Mouse (Mus musculus) frontal cortex, adult (tissue): ENCODE results near the gene Mindy4.

Experiments
- ATAC-seq: cut with Nextera tagmentation; 2 replicates; pipeline ENCODE4 v1.9.2; 2017; ENCODE audit warnings: mild to moderate bottlenecking, moderate library complexity, mixed read lengths; ENCODE audit not compliant: low TSS enrichment

Mindy4 gene

GRCm38 (mm10) chr6:55310179-55310578, 107.0 kb downstream of the Mindy4 start:
- ATAC-seq: no peak

DNA sequence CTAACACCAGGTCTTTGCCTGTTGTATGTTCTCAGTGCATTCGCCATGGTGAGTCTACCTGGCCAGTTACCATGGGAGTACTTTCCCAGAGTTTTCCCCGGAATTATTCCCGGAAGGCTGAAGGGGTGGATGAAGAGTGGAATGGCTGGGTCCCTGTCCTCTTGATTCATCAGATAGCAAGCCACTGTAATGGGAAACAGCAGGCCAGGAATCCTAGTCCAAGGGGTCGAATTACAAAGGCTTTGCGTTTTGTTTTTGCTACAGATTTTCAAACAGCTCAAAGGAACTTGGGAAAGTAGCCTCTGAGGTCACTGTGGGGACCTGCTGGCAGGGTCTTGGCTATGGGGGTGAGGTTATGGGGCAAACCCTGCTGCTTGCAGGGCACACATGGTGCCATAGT, 108.8 kb downstream of the Mindy4 start:
- no peak for ATAC-seq

- ATAC-seq: no peak
Measured at GRCm38 (mm10) chr6:55313893-55314292, 110.7 kb downstream of the Mindy4 start.

DNA sequence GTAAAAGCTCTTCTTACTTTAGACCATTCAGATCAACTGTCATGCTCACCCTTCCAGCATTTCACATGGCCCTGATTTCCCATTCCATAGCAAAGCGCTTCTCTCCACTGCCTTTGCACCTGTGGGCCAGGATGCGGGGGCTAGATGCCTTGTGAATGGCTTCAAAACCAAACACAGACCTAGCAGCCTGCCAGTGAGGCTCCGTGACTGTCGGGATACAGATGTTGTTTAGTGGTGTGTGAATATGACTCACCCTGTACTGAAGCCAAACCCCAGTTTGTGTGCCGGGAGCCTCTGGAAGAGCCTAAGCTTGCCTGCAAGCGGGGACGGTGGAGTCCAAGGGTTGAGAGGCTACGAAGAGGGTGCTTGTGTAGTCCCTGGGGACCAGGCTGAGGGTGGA, 111.4 kb downstream of the Mindy4 start:
- peak; percentile 93 for ATAC-seq

DNA sequence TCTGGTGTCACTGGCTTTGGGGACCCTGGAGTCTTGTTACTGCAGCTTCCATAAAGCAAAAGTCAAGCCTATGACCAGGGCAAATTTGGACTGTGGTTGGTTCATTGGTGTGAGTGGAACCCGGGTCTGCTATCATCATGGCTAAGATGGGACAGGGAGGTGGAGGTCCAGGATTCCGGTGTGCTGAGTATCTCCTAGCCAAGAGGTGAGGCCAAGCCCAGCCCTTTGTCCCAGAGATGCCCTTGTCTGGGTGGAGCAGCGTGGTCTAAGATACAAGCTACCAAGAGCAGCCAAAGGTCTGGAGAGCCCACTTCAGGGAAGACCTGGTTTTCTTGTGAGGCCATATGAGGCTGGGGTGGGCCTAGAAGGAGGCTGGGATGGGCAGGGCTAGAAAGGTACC, 115.4 kb downstream of the Mindy4 start:
- no peak for ATAC-seq

GRCm38 (mm10) chr6:55319585-55320551, 116.7 kb downstream of the Mindy4 start:
- 0 out of 2 replicates have a peak, but pooled peaks have one; percentile 18 for ATAC-seq

DNA sequence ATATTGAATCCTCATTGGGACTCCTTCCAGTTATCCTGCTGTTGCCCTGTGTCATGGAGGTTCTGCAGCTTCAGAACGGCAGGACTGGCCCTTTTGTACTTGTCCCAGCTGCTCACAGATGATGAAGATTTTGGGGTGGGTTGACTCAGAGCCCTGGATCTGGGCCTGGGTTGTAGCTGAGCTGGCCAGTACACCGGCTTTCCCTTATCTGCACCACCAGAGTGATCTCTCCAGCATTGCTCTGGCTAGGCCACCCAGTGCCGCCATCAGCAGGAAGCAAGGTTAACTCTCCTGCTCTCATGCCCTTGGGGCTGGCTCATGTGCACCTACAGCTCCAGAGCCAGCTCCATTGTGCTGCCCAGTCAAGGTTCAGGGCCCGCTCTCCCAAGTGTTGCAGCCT, 117.7 kb downstream of the Mindy4 start:
- ATAC-seq: no peak

DNA sequence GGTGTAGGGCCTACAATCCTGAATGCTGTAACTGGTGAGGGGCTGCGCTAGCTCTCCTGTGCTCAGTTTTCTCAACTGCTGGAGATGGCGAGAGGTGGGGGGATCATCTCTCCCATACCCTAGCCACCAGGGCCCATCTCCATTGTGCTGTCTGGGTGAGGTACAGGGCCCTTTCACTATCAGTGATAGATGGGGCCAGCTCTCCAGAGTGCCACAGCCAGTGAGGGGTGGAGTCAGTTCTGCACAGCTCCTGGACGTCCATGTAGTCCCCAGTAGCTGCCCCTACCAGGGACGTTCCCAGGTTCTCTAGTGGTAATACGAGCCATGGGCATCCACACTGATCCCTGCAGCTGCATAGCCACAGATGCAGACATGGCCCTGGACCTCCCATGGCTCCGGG, 118.3 kb downstream of the Mindy4 start:
- ATAC-seq: no peak

DNA sequence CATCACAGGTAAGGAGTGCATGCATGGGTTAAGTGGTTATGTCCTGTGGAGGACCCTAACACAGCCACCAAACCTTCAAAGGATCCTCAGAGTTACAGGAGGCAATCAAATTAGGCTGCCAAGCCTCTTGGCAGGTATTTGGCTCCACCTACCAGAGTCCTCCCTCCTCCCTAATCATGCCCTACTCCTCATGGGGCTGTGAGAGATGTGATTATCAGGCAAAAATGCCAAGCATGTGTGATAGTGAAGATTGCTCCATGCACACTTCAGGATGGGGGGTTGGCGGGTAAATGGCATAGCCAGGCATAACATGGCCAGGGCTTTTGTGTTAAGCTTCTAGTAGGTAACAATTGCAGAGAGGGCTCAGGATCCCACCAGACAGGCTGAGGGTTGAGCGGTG, 119.8 kb downstream of the Mindy4 start:
- no peak for ATAC-seq

DNA sequence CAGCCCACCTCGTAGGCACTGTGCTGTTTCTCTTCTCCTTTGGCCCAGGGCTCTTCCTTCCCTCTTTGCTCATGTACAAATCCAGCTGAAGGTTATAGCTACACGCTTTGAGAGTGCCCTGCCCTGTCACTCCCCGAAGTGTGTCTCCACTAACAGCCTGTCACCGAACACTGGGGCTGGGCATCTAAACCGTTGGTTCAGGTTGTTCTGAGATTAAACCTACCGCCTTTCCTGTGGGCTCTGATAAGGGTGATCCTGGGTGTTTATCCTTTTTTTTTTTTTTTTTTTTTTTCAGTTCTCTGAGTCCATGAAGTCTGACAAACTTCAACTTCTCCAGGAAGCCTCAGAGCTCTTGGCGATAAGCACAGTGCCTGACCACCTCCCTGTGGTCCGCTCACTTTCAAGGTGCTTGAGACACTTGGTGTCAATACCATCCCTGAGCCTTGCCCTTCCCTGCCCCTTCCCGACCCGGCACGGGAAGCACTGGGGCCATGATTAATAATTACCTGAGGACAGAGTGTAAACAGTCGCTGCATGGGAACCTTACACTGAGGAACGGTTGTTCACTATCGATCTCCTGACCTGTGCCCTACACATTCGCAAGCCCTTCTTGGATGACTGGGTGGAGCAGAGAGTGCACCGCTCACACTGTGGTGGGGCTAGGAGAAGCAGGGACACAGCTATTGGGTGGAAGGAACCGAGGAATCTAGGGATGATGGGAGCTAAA, 120.9 kb downstream of the Mindy4 start:
- ATAC-seq: no peak

GRCm38 (mm10) chr6:55324785-55325184, 121.6 kb downstream of the Mindy4 start:
- no peak for ATAC-seq

- ATAC-seq: no peak
Measured at GRCm38 (mm10) chr6:55326299-55326698, 123.1 kb downstream of the Mindy4 start.

GRCm38 (mm10) chr6:55327326-55327725, 124.1 kb downstream of the Mindy4 start:
- no peak for ATAC-seq

- no peak for ATAC-seq
Measured at GRCm38 (mm10) chr6:55328179-55328578, 125.0 kb downstream of the Mindy4 start.

DNA sequence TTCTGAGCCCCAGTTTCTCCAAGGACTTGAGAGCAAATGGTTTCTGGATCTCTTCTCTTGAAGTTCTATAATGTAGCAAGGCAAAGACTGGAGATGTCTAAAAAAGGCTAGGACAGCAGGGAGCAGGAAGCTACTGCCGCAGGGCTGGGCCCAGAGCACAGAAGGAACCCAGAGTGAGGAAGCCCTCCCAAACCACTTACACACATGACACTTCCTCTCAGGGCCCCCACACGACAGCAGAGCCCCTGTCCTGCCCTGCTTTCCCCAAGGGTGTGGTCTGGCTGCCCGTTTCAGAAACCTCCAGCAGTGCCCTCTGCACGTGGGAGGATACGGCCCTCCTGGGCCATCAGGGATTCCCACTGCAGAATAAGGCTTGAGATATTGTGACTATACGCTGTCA, 128.1 kb downstream of the Mindy4 start:
- ATAC-seq: no peak

GRCm38 (mm10) chr6:55332100-55332772, 129.1 kb downstream of the Mindy4 start:
- ATAC-seq: no peak

DNA sequence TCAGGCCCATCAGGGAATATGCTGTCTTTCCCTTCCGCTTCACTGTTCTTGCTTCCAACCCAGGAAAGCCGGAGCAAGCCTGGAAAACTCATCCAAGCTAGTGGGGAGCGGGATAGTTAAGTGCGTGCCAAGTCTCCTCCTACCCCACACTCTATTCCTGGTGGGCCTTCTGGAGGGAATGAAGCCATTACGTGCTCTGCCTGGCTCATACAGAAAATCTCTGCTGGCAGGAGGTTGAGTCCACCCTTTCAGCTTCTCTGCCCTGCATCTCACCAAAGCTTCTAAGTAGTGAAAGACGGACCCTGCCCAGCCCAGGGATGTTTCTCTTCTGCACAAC, 129.6 kb downstream of the Mindy4 start:
- peak; percentile 79 for ATAC-seq

DNA sequence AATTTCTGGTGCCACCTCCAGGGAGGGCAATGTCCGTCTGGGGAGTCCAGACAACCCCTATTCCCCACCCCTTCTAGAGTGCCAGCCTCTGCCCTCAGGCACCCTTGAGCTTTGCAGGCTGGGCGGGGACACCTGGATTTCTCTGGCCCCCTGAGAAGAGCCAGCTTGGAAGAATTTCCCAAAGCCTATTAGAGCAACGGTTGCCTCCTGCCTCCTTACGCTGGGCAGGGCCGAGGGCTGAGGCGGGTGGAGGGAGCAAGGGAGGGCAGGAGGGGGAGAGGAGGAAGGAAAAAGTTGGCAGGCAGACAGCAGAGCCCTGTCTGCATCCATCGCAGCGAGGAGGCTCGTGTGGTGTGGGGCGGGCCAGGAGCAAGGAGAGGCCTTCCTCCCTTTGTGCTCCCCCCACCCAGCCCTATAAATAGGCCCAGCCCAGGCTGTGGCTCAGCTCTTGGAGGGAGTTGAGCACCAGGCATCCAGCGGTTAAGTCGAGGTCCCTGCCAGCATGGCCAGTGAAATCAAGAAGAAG, 132.9 kb downstream of the Mindy4 start, which contains the start of gene Aqp1:
TSS of gene Aqp1 (plus strand) at position 444 of the 526 bp plus-strand sequence.
- ATAC-seq: no peak

GRCm38 (mm10) chr6:55337242-55337641, 134.1 kb downstream of the Mindy4 start:
- ATAC-seq: no peak

DNA sequence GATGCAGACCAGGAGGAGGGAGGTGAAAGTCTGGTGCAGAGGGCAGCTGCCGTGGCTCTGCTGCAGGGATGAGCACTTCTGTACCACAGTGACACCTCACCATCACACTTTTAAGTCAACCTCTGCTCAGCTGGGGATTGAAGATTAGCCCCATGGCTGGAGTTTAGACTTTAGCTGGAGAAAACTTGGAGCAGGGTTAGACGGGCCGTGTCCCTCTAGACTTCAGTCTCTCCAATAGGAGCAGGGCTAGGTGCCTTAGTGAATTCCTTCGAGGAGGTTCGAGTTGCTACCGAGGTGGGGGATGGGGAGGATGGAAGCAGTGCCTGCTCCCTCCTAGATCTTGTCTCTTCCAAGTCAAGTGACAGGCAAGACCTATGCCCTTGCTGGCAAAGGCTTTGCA, 134.9 kb downstream of the Mindy4 start:
- no peak for ATAC-seq

DNA sequence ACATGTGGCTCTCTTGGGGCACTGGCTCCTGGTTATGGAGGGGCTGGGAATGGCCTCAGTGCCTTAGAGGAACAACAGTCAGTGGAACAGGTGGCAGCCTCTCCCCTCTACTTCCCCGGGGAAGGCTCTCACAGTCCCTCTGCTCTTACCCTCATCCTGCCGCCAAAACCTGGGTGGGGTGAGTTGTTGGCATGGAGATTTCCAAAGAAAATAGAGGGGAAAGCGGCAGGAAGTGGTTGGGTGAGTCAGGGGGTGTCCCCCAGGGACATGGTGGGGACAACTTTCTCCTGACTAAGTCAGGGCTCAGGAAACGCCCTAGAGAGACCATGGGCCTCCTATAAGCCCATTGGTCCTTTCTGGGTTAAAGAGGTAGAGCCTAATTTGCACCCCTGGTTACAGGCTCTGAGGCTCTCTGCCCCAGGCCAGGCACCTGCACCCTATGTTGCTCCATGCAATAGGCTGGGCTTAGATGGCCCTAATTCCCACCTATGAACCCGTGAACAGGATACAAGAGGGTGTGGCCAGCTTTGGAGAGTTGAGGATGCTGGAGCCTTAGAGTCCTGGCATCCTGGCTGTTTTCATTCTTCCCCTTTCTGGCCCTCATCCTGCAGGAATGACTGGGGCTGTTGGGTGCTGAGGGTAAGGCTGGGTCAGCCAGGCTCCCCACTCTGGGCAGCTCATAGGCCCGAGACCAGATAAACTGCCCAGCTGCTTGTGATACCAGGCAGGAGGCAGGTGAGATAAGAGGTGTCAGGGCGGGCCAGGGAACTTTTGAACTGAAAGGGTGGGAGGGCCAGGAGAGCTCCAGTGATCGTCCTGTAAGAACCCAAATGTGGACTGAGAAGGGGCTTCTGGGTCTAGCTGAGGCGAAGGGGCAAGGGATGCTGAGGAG, 136.0 kb downstream of the Mindy4 start:
- no peak for ATAC-seq
